Mouse (Mus musculus): ENCODE results near the gene Dnah8.

- TF ChIP-seq POLR2A (IDR thresholded peaks at IDR 0.05; ENCODE audit: borderline replicate concordance, extremely low read depth, insufficient read depth, insufficient read length, poor library complexity, severe bottlenecking), result no peak
- no peak for TF ChIP-seq CTCF (IDR thresholded peaks at IDR 0.05; ENCODE audit: borderline replicate concordance, extremely low read depth, insufficient read depth, insufficient read length)
Measured at GRCm38 (mm10) chr17:30606634-30607081, 17.5 kb upstream of the Dnah8 start.
